10 mouse cellular contexts compared by ENCODE assay signal in the genomic region with DNA sequence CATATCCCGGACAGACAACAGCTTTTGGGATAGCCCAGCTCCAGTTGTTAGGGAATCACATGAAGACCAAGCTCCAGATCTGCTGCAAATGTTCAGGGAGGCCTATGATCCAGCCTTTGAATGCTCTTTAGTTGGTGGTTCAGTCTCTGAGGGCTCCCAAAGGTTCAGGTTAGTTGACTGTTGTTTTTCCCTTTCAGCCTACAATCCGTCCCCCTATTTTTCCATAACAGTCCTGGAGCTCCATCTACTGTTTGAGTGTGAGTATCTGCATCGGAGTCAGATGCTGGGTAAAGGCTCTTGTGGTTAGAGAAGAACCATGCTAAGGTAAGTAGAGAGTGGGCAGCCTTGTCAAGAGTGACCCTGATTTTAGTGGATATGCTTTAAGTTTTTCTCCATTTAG. TPM values are rescaled to one million over a fixed set of nuclear protein-coding genes. Genes with fewer than 3 reads are reported as not detected.
DNase-seq lines count a peak whose midpoint lies in the region; ATAC-seq and TF ChIP-seq lines count a peak whose summit lies in the region.
"Had no signal": no experiment of that assay in that cellular context is flagged by ENCODE, and none has a peak within 500 bp of the region (broad histone marks: within the 10 kb centered on the region; RNA-seq: fewer than 3 reads in every experiment).

No protein-coding gene starts in this region.

- ATAC-seq in heart, embryonic 12.5 days (ENCODE audit: insufficient number of reproducible peaks, low FRiP score), result no peak

- H3K9ac ChIP-seq in ES-E14 (ENCODE audit: insufficient read depth, low read depth, low read length, poor library complexity, severe bottlenecking), result no peak overlapping the region
- H3K9ac ChIP-seq in heart, embryonic 12.5 days, result no peak overlapping the region
- H3K9ac ChIP-seq: limb, embryonic 13.5 days had no signal

- H3K4me3 ChIP-seq in left cerebral cortex, adult 2 months, result no peak overlapping the region
- no peak overlapping the region for H3K4me3 ChIP-seq in ES-E14 (ENCODE audit: insufficient read depth in 1 of 2, low read depth in 1 of 2, low read length in 2 of 2, poor library complexity in 1 of 2, severe bottlenecking in 1 of 2)
- H3K4me3 ChIP-seq in embryonic facial prominence, embryonic 10.5 days, result no peak overlapping the region
- H3K4me3 ChIP-seq in heart, embryonic 12.5 days, result no peak overlapping the region
- H3K4me3 ChIP-seq: limb, embryonic 13.5 days had no signal

- no peaks in the 10 kb centered on the region for H3K9me3 ChIP-seq in ES-E14 (ENCODE audit: control insufficient read depth, insufficient read depth, low read depth, low read length)
- H3K9me3 ChIP-seq in embryonic facial prominence, embryonic 10.5 days, result no peaks in the 10 kb centered on the region
- H3K9me3 ChIP-seq in heart, embryonic 12.5 days (replicated peaks), result no peaks in the 10 kb centered on the region
- H3K9me3 ChIP-seq: limb, embryonic 13.5 days had no signal

- H3K4me2 ChIP-seq in heart, embryonic 12.5 days, result no peak overlapping the region
- H3K4me2 ChIP-seq: limb, embryonic 13.5 days had no signal

- WGBS in embryonic facial prominence, embryonic 10.5 days, result 43% methylated on average over 3 of the region's 3 CpGs
- WGBS in heart, embryonic 12.5 days, result 44% methylated on average over 3 of the region's 3 CpGs

- H3K27me3 ChIP-seq in embryonic facial prominence, embryonic 10.5 days (replicated peaks; ENCODE audit: low read depth, poor library complexity, severe bottlenecking), result no peaks in the 10 kb centered on the region
- no peaks in the 10 kb centered on the region for H3K27me3 ChIP-seq in heart, embryonic 12.5 days (replicated peaks)
- H3K27me3 ChIP-seq: limb, embryonic 13.5 days had no signal

- H3K4me1 ChIP-seq in ES-E14 (ENCODE audit: control insufficient read depth in 2 of 2, insufficient read depth in 2 of 2, low read length in 2 of 2, poor library complexity in 1 of 2), result no peaks in the 10 kb centered on the region
- H3K4me1 ChIP-seq in embryonic facial prominence, embryonic 10.5 days, result no peaks in the 10 kb centered on the region
- no peaks in the 10 kb centered on the region for H3K4me1 ChIP-seq in heart, embryonic 12.5 days (replicated peaks)
- H3K4me1 ChIP-seq: limb, embryonic 13.5 days had no signal

- in situ Hi-C loops in ES-E14 (cut with MboI; ENCODE audit: low sequenced_read_pairs in 2 of 2, unreplicated experiment in 2 of 2), result no loop called here

- TF ChIP-seq CTCF in left cerebral cortex, adult 2 months (IDR thresholded peaks at IDR 0.05), result peak; percentile 60

- peak in 1 of 2 experiments; percentile 8 for DNase-seq in left cerebral cortex, adult 2 months (ENCODE audit: extremely low spot score in 1 of 2, low spot score in 2 of 2)
- DNase-seq in left cerebral cortex, adult 8-10 months (ENCODE audit: low spot score in 2 of 2), result no peak
- no peak for DNase-seq in ES-E14 (ENCODE audit: low read depth, low spot score)
- peak; percentile 8 for DNase-seq in embryonic facial prominence, embryonic 10.5 days (ENCODE audit: low spot score)
- peak; percentile 27 to 39 for DNase-seq in kidney, postnatal 36 days
- no peak for DNase-seq in urinary bladder, adult 2 months (ENCODE audit: low spot score)
- no peak for DNase-seq in cerebellum, adult 9-10 months

- no peak overlapping the region for H3K27ac ChIP-seq in left cerebral cortex, adult 2 months
- no peak overlapping the region for H3K27ac ChIP-seq in ES-E14 (ENCODE audit: insufficient read depth, low read depth, low read length, poor library complexity, severe bottlenecking)
- H3K27ac ChIP-seq in embryonic facial prominence, embryonic 10.5 days (replicated peaks), result no peak overlapping the region
- H3K27ac ChIP-seq in heart, embryonic 12.5 days (ENCODE audit: poor library complexity, severe bottlenecking), result no peak overlapping the region
- H3K27ac ChIP-seq: limb, embryonic 13.5 days had no signal

- intact Hi-C loops in left cerebral cortex, adult 2 months (cut with DNase I), result loop anchor here (10.0 kb wide), 3 partner anchors 291 to 581 kb away; a partner anchor contains a TSS

- H3K36me3 ChIP-seq in ES-E14 (ENCODE audit: control insufficient read depth, insufficient read depth, low read length, poor library complexity, severe bottlenecking), result no peaks in the 10 kb centered on the region
- H3K36me3 ChIP-seq in embryonic facial prominence, embryonic 10.5 days (replicated peaks), result no peaks in the 10 kb centered on the region
- no peaks in the 10 kb centered on the region for H3K36me3 ChIP-seq in heart, embryonic 12.5 days
- H3K36me3 ChIP-seq: limb, embryonic 13.5 days had no signal

TF ChIP-seq in ES-E14, 5 proteins besides CTCF, POLR2A, EP300 and RAD21:
- TF ChIP-seq HCFC1 (IDR thresholded peaks at IDR 0.05; ENCODE audit: borderline replicate concordance, insufficient read depth, low read length), result no peak
- TF ChIP-seq ZC3H11A (IDR thresholded peaks at IDR 0.05; ENCODE audit: borderline replicate concordance, low read depth, low read length), result 0 out of 2 replicates have a peak, but pooled peaks have one; percentile 26

RNA-seq across cellular contexts. Expression of a gene that starts 12.3 kb away (rescaled TPM):
- not detected for total RNA-seq in left cerebral cortex, adult 2 months (2021)
- total RNA-seq in left cerebral cortex, adult 8-10 months (2022), result not detected
- total RNA-seq in ES-E14 (2012; rRNA removed), result not detected in 2 replicates
- not detected in 2 replicates for polyA plus RNA-seq in embryonic facial prominence, embryonic 10.5 days (2016; fragmentation: Nextera tagmentation; extraction: Ambion mirVana)
- not detected in 2 replicates for polyA plus RNA-seq in urinary bladder, adult 2 months (2012; rRNA removed)
- polyA plus RNA-seq in heart, embryonic 12.5 days (2016; fragmentation: Nextera tagmentation; extraction: Ambion mirVana), result not detected in 2 replicates
- total RNA-seq: neutrophil, adult 5-6 weeks had no signal
- polyA plus RNA-seq: limb, embryonic 13.5 days had no signal

RNA-seq across cellular contexts. Expression of a gene that starts 45.8 kb away (rescaled TPM):
- total RNA-seq in left cerebral cortex, adult 2 months (2021), result not detected
- not detected for total RNA-seq in left cerebral cortex, adult 8-10 months (2022)
- total RNA-seq in ES-E14 (2012; rRNA removed), result not detected in 2 replicates
- polyA plus RNA-seq in embryonic facial prominence, embryonic 10.5 days (2016; fragmentation: Nextera tagmentation; extraction: Ambion mirVana), result 0.10 TPM in 1 of 2 replicates, not detected in the other
- polyA plus RNA-seq in urinary bladder, adult 2 months (2012; rRNA removed), result 0.01 TPM in 1 of 2 replicates, not detected in the other
- not detected in 2 replicates for polyA plus RNA-seq in heart, embryonic 12.5 days (2016; fragmentation: Nextera tagmentation; extraction: Ambion mirVana)
- total RNA-seq: neutrophil, adult 5-6 weeks had no signal
- polyA plus RNA-seq: limb, embryonic 13.5 days had no signal

RNA-seq across cellular contexts. Expression of a gene that starts 50.3 kb away (rescaled TPM):
- not detected for total RNA-seq in left cerebral cortex, adult 2 months (2021)
- total RNA-seq in left cerebral cortex, adult 8-10 months (2022), result not detected
- total RNA-seq in ES-E14 (2012; rRNA removed), result not detected in 2 replicates
- polyA plus RNA-seq in embryonic facial prominence, embryonic 10.5 days (2016; fragmentation: Nextera tagmentation; extraction: Ambion mirVana), result not detected in 2 replicates
- polyA plus RNA-seq in urinary bladder, adult 2 months (2012; rRNA removed), result not detected in 2 replicates
- polyA plus RNA-seq in heart, embryonic 12.5 days (2016; fragmentation: Nextera tagmentation; extraction: Ambion mirVana), result not detected in 2 replicates
- total RNA-seq: neutrophil, adult 5-6 weeks had no signal
- polyA plus RNA-seq: limb, embryonic 13.5 days had no signal

RNA-seq across cellular contexts. Expression of a gene that starts 54.4 kb away (rescaled TPM):
- total RNA-seq in left cerebral cortex, adult 2 months (2021), result not detected
- total RNA-seq in left cerebral cortex, adult 8-10 months (2022), result not detected
- not detected in 2 replicates for total RNA-seq in ES-E14 (2012; rRNA removed)
- polyA plus RNA-seq in embryonic facial prominence, embryonic 10.5 days (2016; fragmentation: Nextera tagmentation; extraction: Ambion mirVana), result not detected in 2 replicates
- not detected in 2 replicates for polyA plus RNA-seq in urinary bladder, adult 2 months (2012; rRNA removed)
- polyA plus RNA-seq in heart, embryonic 12.5 days (2016; fragmentation: Nextera tagmentation; extraction: Ambion mirVana), result not detected in 2 replicates
- total RNA-seq: neutrophil, adult 5-6 weeks had no signal
- polyA plus RNA-seq: limb, embryonic 13.5 days had no signal

Comparison
In these comparisons a context has a peak if more than half of its experiments do, and no peak if none do; other contexts are left out.
1. DNase-seq: peak in embryonic facial prominence, embryonic 10.5 days (single experiment) and kidney, postnatal 36 days (2 of 2); none in left cerebral cortex, adult 8-10 months (0 of 2), ES-E14 (single experiment), urinary bladder, adult 2 months (single experiment) and cerebellum, adult 9-10 months (single experiment).